Mouse (Mus musculus): ENCODE results near the gene Gm42878.

DNA sequence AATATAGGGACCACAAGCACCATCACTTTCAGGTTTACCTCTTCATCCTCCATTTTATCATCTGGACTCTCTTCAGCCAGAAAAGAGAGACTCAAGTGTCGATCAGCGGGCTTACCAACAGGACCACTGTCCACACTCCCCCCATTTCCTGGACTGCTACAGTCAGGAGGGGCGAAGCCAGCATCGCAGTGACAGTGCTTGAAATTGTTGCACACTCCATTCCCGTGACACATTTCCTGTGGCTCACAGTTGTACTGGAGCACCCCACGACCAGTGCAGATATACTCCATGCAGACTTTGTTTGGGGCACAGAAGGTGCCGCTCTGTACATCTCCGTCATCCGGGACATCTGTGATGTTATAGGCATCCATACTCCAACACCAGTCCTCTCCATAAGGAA is 26.3 kb downstream of the Gm42878 start:
- TF ChIP-seq EP300 (IDR thresholded peaks at IDR 0.05; ENCODE audit: low read depth) (no peak), CTCF (IDR thresholded peaks at IDR 0.05; ENCODE audit: low read depth) (no peak)

Measured in liver, embryonic 14.5 days (tissue).